Mouse (Mus musculus) kidney, postnatal 0 days (tissue): ENCODE data around the gene Rnf157. TPM values are rescaled to one million over a fixed set of nuclear protein-coding genes. Genes with fewer than 3 reads are reported as not detected.
"Not testable (repeated sequence)": the region's sequence is repeated elsewhere in the genome, so short reads cannot be mapped to it uniquely, and the experiment has no call there.

Source experiments
- ATAC-seq: fragments of 200-750 bp; cut with Nextera tagmentation; replicated peaks from 2 replicates; pipeline ENCODE4 v1.8.0; 2017; ENCODE audit warnings: low read depth, moderate number of reproducible peaks, moderate TSS enrichment, moderate library complexity; ENCODE audit not compliant: low FRiP score
- DNase-seq: peaks from one replicate; pipeline ENCODE4 v3.0.0-alpha.2; 2016; ENCODE audit warnings: low spot score
- H3K27ac ChIP-seq: fragments of 300-500 bp; sonication (generic); 2 replicates; pipeline ENCODE4 v1.5.1; 2014; ENCODE audit warnings: mild to moderate bottlenecking
- H3K27me3 ChIP-seq: fragments of 300-500 bp; sonication (generic); 2 replicates; pipeline ENCODE4 v1.6.1; 2014; ENCODE audit warnings: low read length, mixed read lengths; ENCODE audit not compliant: insufficient read depth
- H3K36me3 ChIP-seq: fragments of 300-500 bp; sonication (generic); 2 replicates; pipeline ENCODE4 v1.6.1; 2014; ENCODE audit warnings: low read length, mixed read lengths; ENCODE audit not compliant: insufficient read depth
- H3K4me1 ChIP-seq: fragments of 300-500 bp; sonication (generic); replicated peaks from 2 replicates; pipeline ENCODE4 v1.6.1; 2014; ENCODE audit warnings: antibody characterized with exemption, low read length, mixed read lengths; ENCODE audit not compliant: insufficient read depth
- H3K4me2 ChIP-seq: fragments of 300-500 bp; sonication (generic); 2 replicates; pipeline ENCODE4 v1.6.1; 2014; ENCODE audit warnings: mild to moderate bottlenecking, low read length, moderate library complexity, mixed read lengths
- H3K4me3 ChIP-seq: fragments of 300-500 bp; sonication (generic); replicated peaks from 2 replicates; pipeline ENCODE4 v1.5.1; 2014; ENCODE audit warnings: low read depth, low read length
- H3K9ac ChIP-seq: fragments of 300-500 bp; sonication (generic); 2 replicates; pipeline ENCODE4 v1.6.1; 2014; ENCODE audit warnings: low read depth, low read length
- H3K9me3 ChIP-seq: fragments of 300-500 bp; sonication (generic); replicated peaks from 2 replicates; pipeline ENCODE4 v1.6.1; 2016; ENCODE audit warnings: low read length, inconsistent platforms, mixed read lengths
- CTCF ChIP-seq: IDR thresholded peaks from 2 replicates; pipeline ENCODE4 v1.5.1; 2016; ENCODE audit warnings: antibody characterized with exemption, low read depth, mild to moderate bottlenecking, moderate library complexity
- WGBS: fragments of 180-500 bp; shearing (Covaris S2); extraction: QIAGEN DNeasy Blood & Tissue Kit; methylation state at CpG from one replicate; pipeline ENCODE4 v1.1.7; 2014; 5-methylcytosine and 5-hydroxymethylcytosine counted together
- polyA plus RNA-seq: library from polyadenylated mRNA; unstranded; fragments of >200 nt; fragmentation: Nextera tagmentation; extraction: Ambion mirVana; gene quantifications from 2 replicates; pipeline ENCODE4 v1.2.1, GENCODE M21; 2015

Gene Rnf157
- polyA plus RNA-seq, 1 experiment from 2014 or later: 8.1 TPM

GRCm38 (mm10) chr11:116431428-116432077 is 18.7 kb upstream of the Rnf157 start:
- TF ChIP-seq CTCF: no peak

GRCm38 (mm10) chr11:116430723-116431427 is 18.0 kb upstream of the Rnf157 start:
- Histone ChIP-seq H3K36me3 (no peaks in the 10 kb centered on the region), H3K27ac (peak overlapping the region; percentile 71), H3K4me2 (peak overlapping the region; percentile 26; the same call in 1 of the 2 replicates), H3K4me3 (no peak overlapping the region), H3K27me3 (no peaks in the 10 kb centered on the region), H3K9ac (no peak overlapping the region), H3K4me1 (peaks cover 16% of the 10 kb centered on the region), H3K9me3 (no peaks in the 10 kb centered on the region)
- TF ChIP-seq CTCF: no peak
- WGBS: 43% methylated on average over 22 of the region's 22 CpGs
- DNase-seq: no peak
- ATAC-seq: no peak

More at GRCm38 (mm10) chr11:116431428-116432077, 18.7 kb upstream of the Rnf157 start:
- Histone ChIP-seq H3K9me3 (no peaks in the 10 kb centered on the region), H3K4me1 (peaks cover 22% of the 10 kb centered on the region), H3K27me3 (no peaks in the 10 kb centered on the region), H3K4me3 (no peak overlapping the region), H3K9ac (no peak overlapping the region), H3K4me2 (peak overlapping the region; percentile 26; the same call in 1 of the 2 replicates), H3K36me3 (no peaks in the 10 kb centered on the region), H3K27ac (peak overlapping the region; percentile 71)
- 58% methylated on average over 11 of the region's 11 CpGs for WGBS
- ATAC-seq (no peak), DNase-seq (no peak)

GRCm38 (mm10) chr11:116429862-116430613 is 17.2 kb upstream of the Rnf157 start:
- no peak for ATAC-seq
- WGBS: 87% methylated on average over 9 of the region's 9 CpGs
- no peak for DNase-seq
- no peak overlapping the region for H3K9ac ChIP-seq
- H3K4me2 ChIP-seq: no peak overlapping the region
- no peak for TF ChIP-seq CTCF
- H3K4me3 ChIP-seq: no peak overlapping the region
- peak overlapping the region; percentile 73; the same call in 1 of the 2 replicates for H3K27ac ChIP-seq
- no peaks in the 10 kb centered on the region for H3K9me3 ChIP-seq
- no peaks in the 10 kb centered on the region for H3K27me3 ChIP-seq
- no peaks in the 10 kb centered on the region for H3K36me3 ChIP-seq
- H3K4me1 ChIP-seq: peaks cover 10% of the 10 kb centered on the region; the same call in 1 of the 2 replicates

GRCm38 (mm10) chr11:116428872-116429859 is 16.3 kb upstream of the Rnf157 start:
- H3K4me2 ChIP-seq: no peak overlapping the region

GRCm38 (mm10) chr11:116426852-116427575 is 14.2 kb upstream of the Rnf157 start:
- 71% methylated on average over 6 of the region's 6 CpGs for WGBS
- TF ChIP-seq CTCF: no peak
- H3K27ac ChIP-seq: no peak overlapping the region
- H3K27me3 ChIP-seq: no peaks in the 10 kb centered on the region
- no peak overlapping the region for H3K4me2 ChIP-seq
- H3K9me3 ChIP-seq: no peaks in the 10 kb centered on the region
- ATAC-seq (no peak), DNase-seq (no peak)
- H3K9ac ChIP-seq: no peak overlapping the region
- H3K4me3 ChIP-seq: no peak overlapping the region
- H3K36me3 ChIP-seq: no peaks in the 10 kb centered on the region
- H3K4me1 ChIP-seq: peaks cover 9% of the 10 kb centered on the region; the same call in 1 of the 2 replicates

More at GRCm38 (mm10) chr11:116428872-116429859, 16.3 kb upstream of the Rnf157 start:
- Histone ChIP-seq H3K4me1 (peaks cover 9% of the 10 kb centered on the region; the same call in 1 of the 2 replicates), H3K27ac (peak overlapping the region; percentile 73; the same call in 1 of the 2 replicates), H3K36me3 (no peaks in the 10 kb centered on the region), H3K4me3 (no peak overlapping the region), H3K27me3 (no peaks in the 10 kb centered on the region), H3K9me3 (no peaks in the 10 kb centered on the region), H3K9ac (no peak overlapping the region)
- 0 out of 2 replicates have a peak, but pooled peaks have one; percentile 14 for ATAC-seq
- no peak for DNase-seq
- TF ChIP-seq CTCF: no peak
- 38% methylated on average over 13 of the region's 13 CpGs for WGBS

GRCm38 (mm10) chr11:116426328-116426727 is 13.5 kb upstream of the Rnf157 start:
- H3K4me2 ChIP-seq, H3K36me3 ChIP-seq, H3K27me3 ChIP-seq, H3K9me3 ChIP-seq, H3K9ac ChIP-seq, H3K27ac ChIP-seq, DNase-seq, H3K4me3 ChIP-seq, ATAC-seq, H3K4me1 ChIP-seq: not testable (repeated sequence)
- 78% methylated on average over 11 of the region's 11 CpGs for WGBS
